Mouse (Mus musculus): Measurements from ENCODE around the gene Unc13a. TPM values are rescaled to one million over a fixed set of nuclear protein-coding genes. Genes with fewer than 3 reads are reported as not detected.

Gene Unc13a
- polyA plus RNA-seq, 2 experiments from 2014 or later = 0.47 to 0.50 TPM

- ATAC-seq = peak; percentile 66
Measured at GRCm38 (mm10) chr8:71665331-71666130, 6.0 kb downstream of the Unc13a start.

- ATAC-seq = peak; percentile 76
Measured at GRCm38 (mm10) chr8:71660325-71661120, 11.0 kb downstream of the Unc13a start.

GRCm38 (mm10) chr8:71659751-71660150 lies 11.8 kb downstream of the Unc13a start:
- ATAC-seq = no peak

GRCm38 (mm10) chr8:71658515-71659049 lies 13.0 kb downstream of the Unc13a start:
- no peak for ATAC-seq

- no peak for ATAC-seq
Measured at GRCm38 (mm10) chr8:71657816-71658215, 13.7 kb downstream of the Unc13a start.

- ATAC-seq = no peak
Measured at GRCm38 (mm10) chr8:71654600-71654999, 17.0 kb downstream of the Unc13a start.

GRCm38 (mm10) chr8:71645510-71645909 lies 26.0 kb downstream of the Unc13a start:
- ATAC-seq = no peak

- no peak for ATAC-seq
Measured at GRCm38 (mm10) chr8:71639318-71639717, 32.2 kb downstream of the Unc13a start.

- ATAC-seq = no peak
Measured at GRCm38 (mm10) chr8:71638321-71638720, 33.2 kb downstream of the Unc13a start.

- ATAC-seq = no peak
Measured at GRCm38 (mm10) chr8:71637149-71638095, 34.1 kb downstream of the Unc13a start.

GRCm38 (mm10) chr8:71633981-71634667 lies 37.4 kb downstream of the Unc13a start:
- peak; percentile 65 for ATAC-seq

GRCm38 (mm10) chr8:71633164-71633563 lies 38.4 kb downstream of the Unc13a start:
- no peak for ATAC-seq

GRCm38 (mm10) chr8:71631897-71632296 lies 39.7 kb downstream of the Unc13a start:
- no peak for ATAC-seq

- ATAC-seq = no peak
Measured at GRCm38 (mm10) chr8:71630761-71631160, 40.8 kb downstream of the Unc13a start.

- ATAC-seq = no peak
Measured at GRCm38 (mm10) chr8:71629781-71630212, 41.8 kb downstream of the Unc13a start.

- peak; percentile 86 for ATAC-seq
Measured at GRCm38 (mm10) chr8:71629096-71629697, 42.4 kb downstream of the Unc13a start.

- ATAC-seq = no peak
Measured at GRCm38 (mm10) chr8:71628396-71629095, 43.0 kb downstream of the Unc13a start.

- no peak for ATAC-seq
Measured at GRCm38 (mm10) chr8:71627265-71628099, 44.1 kb downstream of the Unc13a start.

GRCm38 (mm10) chr8:71626753-71627152 lies 44.8 kb downstream of the Unc13a start:
- ATAC-seq = no peak

GRCm38 (mm10) chr8:71625088-71625487 lies 46.5 kb downstream of the Unc13a start:
- no peak for ATAC-seq
